Mouse (Mus musculus) hindbrain, embryonic 16.5 days (tissue): ENCODE results near the gene Fkbp5. TPM values are rescaled to one million over a fixed set of nuclear protein-coding genes. Genes with fewer than 3 reads are reported as not detected.

Experiments used
- microRNA-seq: library from miRNA; unstranded; fragments of <30 nt; microRNA quantifications from one replicate; pipeline ENCODE4, GENCODE M21; 2017
- polyA plus RNA-seq: library from polyadenylated mRNA; unstranded; fragments of >200 nt; fragmentation: Nextera tagmentation; extraction: Ambion mirVana; gene quantifications from 2 replicates; pipeline ENCODE4 v1.2.1, GENCODE M21; 2015

The Fkbp5 gene
- polyA plus RNA-seq, 1 experiment from 2014 or later = 26.7 TPM

Small RNAs within 50 kb of the gene (microRNA-seq; reads per million reads assigned to microRNA genes)
- gene Gm25195 = not detected
- not detected for gene Mir6969

Other genes starting within 250 kb of the Fkbp5 start
- gene Fance, start 204.0 kb downstream of the Fkbp5 start, polyA plus RNA-seq = 25.0 and 25.7 TPM in 2 replicates
- gene Rpl10a, start 189.1 kb downstream of the Fkbp5 start, polyA plus RNA-seq = 287 and 323 TPM in 2 replicates
- 1.4 and 2.0 TPM in 2 replicates for gene Tead3, start 166.7 kb downstream of the Fkbp5 start, polyA plus RNA-seq
- gene Tulp1, start 152.3 kb downstream of the Fkbp5 start, polyA plus RNA-seq = 1.5 and 1.6 TPM in 2 replicates
- gene Armc12, start 13.3 kb upstream of the Fkbp5 start, polyA plus RNA-seq = not detected in 2 replicates
- gene Clpsl2, start 31.9 kb upstream of the Fkbp5 start, polyA plus RNA-seq = not detected in 2 replicates
- gene Clps, start 43.2 kb upstream of the Fkbp5 start, polyA plus RNA-seq = not detected in 2 replicates
- gene Lhfpl5, start 58.1 kb upstream of the Fkbp5 start, polyA plus RNA-seq = 20.1 and 26.9 TPM in 2 replicates
- gene Srpk1, start 105.2 kb upstream of the Fkbp5 start, polyA plus RNA-seq = 79.4 and 80.8 TPM in 2 replicates
- 1.4 TPM in 2 replicates for gene Slc26a8, start 172.7 kb upstream of the Fkbp5 start, polyA plus RNA-seq
- gene Mapk14, start 173.8 kb upstream of the Fkbp5 start, polyA plus RNA-seq = 22.7 and 24.0 TPM in 2 replicates
- 1.9 TPM in 2 replicates for gene AC170998.1, start 208.6 kb upstream of the Fkbp5 start, polyA plus RNA-seq